Mouse (Mus musculus) heart, adult 18-20 months (tissue): ENCODE data around the gene Best1. TPM values are rescaled to one million over a fixed set of nuclear protein-coding genes. Genes with fewer than 3 reads are reported as not detected.

Experiments
- DNase-seq, 2 experiments: peaks; one replicate each; pipeline ENCODE4 v3.0.0; 2021 to 2022; ENCODE audit warnings: mixed read lengths in 1 of 2
- total RNA-seq, 2 experiments: library from RNA; stranded (reverse); gene quantifications; 2 replicates each; pipeline ENCODE4 v1.2.3; 2021

Best1 gene
- total RNA-seq, 2 experiments from 2014 or later = 0.12 to 0.13 TPM

- peak; percentile 62 to 74 for DNase-seq
Observed at GRCm38 (mm10) chr19:10022414-10023303, 21.2 kb upstream of the Best1 start.

GRCm38 (mm10) chr19:10021981-10022380 is 20.5 kb upstream of the Best1 start:
- DNase-seq = no peak

GRCm38 (mm10) chr19:10019214-10019760 is 17.9 kb upstream of the Best1 start:
- DNase-seq = no peak

GRCm38 (mm10) chr19:10018527-10018818 is 17.0 kb upstream of the Best1 start:
- DNase-seq = no peak

GRCm38 (mm10) chr19:10017637-10018526 is 16.4 kb upstream of the Best1 start:
- DNase-seq = peak; percentile 93 to 97

GRCm38 (mm10) chr19:10016151-10016550 is 14.7 kb upstream of the Best1 start:
- no peak for DNase-seq

- DNase-seq = no peak
Observed at GRCm38 (mm10) chr19:10015442-10015841, 14.0 kb upstream of the Best1 start.

GRCm38 (mm10) chr19:10014824-10015223 is 13.4 kb upstream of the Best1 start:
- DNase-seq = no peak

GRCm38 (mm10) chr19:10013913-10014312 is 12.5 kb upstream of the Best1 start:
- peak; percentile 70 to 85 for DNase-seq

- DNase-seq = peak in 1 of 2 experiments; percentile 58
Observed at GRCm38 (mm10) chr19:10013348-10013747, 11.9 kb upstream of the Best1 start.

- DNase-seq = peak; percentile 84 to 89
Observed at GRCm38 (mm10) chr19:10012827-10013278, 11.4 kb upstream of the Best1 start.

GRCm38 (mm10) chr19:10011408-10011807 is 10.0 kb upstream of the Best1 start:
- no peak for DNase-seq

- DNase-seq = no peak
Observed at GRCm38 (mm10) chr19:10003696-10004095, 2.3 kb upstream of the Best1 start.

GRCm38 (mm10) chr19:10000330-10000729 is 1.1 kb downstream of the Best1 start:
- DNase-seq = peak; percentile 58 to 77

- peak in 1 of 2 experiments; percentile 1 for DNase-seq
Observed at GRCm38 (mm10) chr19:9998736-9999486, 2.5 kb downstream of the Best1 start.

GRCm38 (mm10) chr19:9998063-9998416 is 3.4 kb downstream of the Best1 start:
- DNase-seq = no peak

GRCm38 (mm10) chr19:9997204-9998062 is 4.0 kb downstream of the Best1 start:
- DNase-seq = no peak

GRCm38 (mm10) chr19:9993036-9993656 is 8.3 kb downstream of the Best1 start:
- DNase-seq = peak; percentile 91 to 94

GRCm38 (mm10) chr19:9992011-9992958 is 9.1 kb downstream of the Best1 start:
- no peak for DNase-seq
